In genomic region chr13:41386581-41386980, GRCm38 (mm10) we compare ENCODE assay signal across 15 mouse cellular contexts.
DNase-seq lines count a peak whose midpoint lies in the region; ATAC-seq and TF ChIP-seq lines count a peak whose summit lies in the region.
"Had no signal": no experiment of that assay in that cellular context is flagged by ENCODE, and none has a peak within 500 bp of the region (broad histone marks: within the 10 kb centered on the region; RNA-seq: fewer than 3 reads in every experiment).

No protein-coding gene starts in this region.

- no peaks in the 10 kb centered on the region for H3K9me3 ChIP-seq in embryonic facial prominence, embryonic 10.5 days
- no peaks in the 10 kb centered on the region for H3K9me3 ChIP-seq in forebrain, postnatal 0 days (ENCODE audit: low read length)
- H3K9me3 ChIP-seq: heart, embryonic 13.5 days had no signal

- no peaks in the 10 kb centered on the region for H3K27me3 ChIP-seq in embryonic facial prominence, embryonic 10.5 days (replicated peaks; ENCODE audit: low read depth, poor library complexity, severe bottlenecking)
- no peaks in the 10 kb centered on the region for H3K27me3 ChIP-seq in forebrain, postnatal 0 days (ENCODE audit: insufficient read depth, low read length)
- H3K27me3 ChIP-seq: heart, embryonic 13.5 days had no signal

- WGBS in embryonic facial prominence, embryonic 10.5 days, result 71% methylated on average over 4 of the region's 4 CpGs
- WGBS in forebrain, postnatal 0 days, result 47% methylated on average over 4 of the region's 4 CpGs

- no peak overlapping the region for H3K27ac ChIP-seq in embryonic facial prominence, embryonic 10.5 days (replicated peaks)
- H3K27ac ChIP-seq in forebrain, postnatal 0 days (ENCODE audit: low read depth, low read length), result no peak overlapping the region
- H3K27ac ChIP-seq: heart, embryonic 13.5 days; macrophage had no signal

- H3K4me3 ChIP-seq in embryonic facial prominence, embryonic 10.5 days, result no peak overlapping the region
- H3K4me3 ChIP-seq in forebrain, postnatal 0 days (ENCODE audit: low read depth, low read length), result no peak overlapping the region
- H3K4me3 ChIP-seq: heart, embryonic 13.5 days had no signal

- peak; percentile 25 to 45 for DNase-seq in heart, adult 18-20 months
- no peak for DNase-seq in heart, postnatal 36 days
- peak; percentile 69 for DNase-seq in 3T3-L1 (ENCODE audit: low read depth, low spot score)
- peak; percentile 11 for DNase-seq in embryonic facial prominence, embryonic 10.5 days (ENCODE audit: low spot score)
- peak; percentile 35 for DNase-seq in heart, postnatal 25 days (ENCODE audit: low spot score)
- DNase-seq in B cell, adult 2 months, result no peak
- no peak for DNase-seq in forebrain, postnatal 0 days
- no peak for DNase-seq in kidney, adult 11 months
- DNase-seq: cerebellum, adult 18-20 months; kidney, adult 8-10 months; right cerebral cortex, postnatal 25 days; thymus, adult 18-20 months had no signal

- no peak for ATAC-seq in forebrain, postnatal 0 days
- ATAC-seq: CD4-positive, CD25-positive, alpha-beta regulatory T cell, adult 4 months had no signal

- H3K4me2 ChIP-seq in forebrain, postnatal 0 days (ENCODE audit: low read depth), result no peak overlapping the region
- H3K4me2 ChIP-seq: heart, embryonic 13.5 days had no signal

- H3K36me3 ChIP-seq in embryonic facial prominence, embryonic 10.5 days (replicated peaks), result no peaks in the 10 kb centered on the region
- no peaks in the 10 kb centered on the region for H3K36me3 ChIP-seq in forebrain, postnatal 0 days (ENCODE audit: insufficient read depth)
- H3K36me3 ChIP-seq: heart, embryonic 13.5 days had no signal

- H3K9ac ChIP-seq in forebrain, postnatal 0 days, result no peak overlapping the region
- H3K9ac ChIP-seq: heart, embryonic 13.5 days had no signal

- intact Hi-C loops in heart, postnatal 36 days (cut with DNase I), result no loop called here
- intact Hi-C loops in heart, postnatal 25 days (cut with DNase I), result no loop called here

- no peak for TF ChIP-seq CTCF in forebrain, postnatal 0 days (IDR thresholded peaks at IDR 0.05; ENCODE audit: low read depth)

- 0 out of 2 replicates have a peak, but pooled peaks cover 3% of the 10 kb centered on the region for H3K4me1 ChIP-seq in embryonic facial prominence, embryonic 10.5 days
- no peaks in the 10 kb centered on the region for H3K4me1 ChIP-seq in forebrain, postnatal 0 days (ENCODE audit: insufficient read depth)
- H3K4me1 ChIP-seq: heart, embryonic 13.5 days had no signal

Comparison
In these comparisons a context has a peak if more than half of its experiments do, and no peak if none do; other contexts are left out.
1. DNase-seq: peak in heart, adult 18-20 months (2 of 2), 3T3-L1 (single experiment), embryonic facial prominence, embryonic 10.5 days (single experiment) and heart, postnatal 25 days (single experiment); none in heart, postnatal 36 days (0 of 2), B cell, adult 2 months (0 of 2), forebrain, postnatal 0 days (single experiment) and kidney, adult 11 months (single experiment).